30 mouse cellular contexts compared by ENCODE assay signal in genomic region chr16:24041403-24041802, GRCm38 (mm10). TPM values are rescaled to one million over a fixed set of nuclear protein-coding genes. Genes with fewer than 3 reads are reported as not detected.
DNase-seq lines count a peak whose midpoint lies in the region; ATAC-seq lines count a peak whose summit lies in the region.
"Had no signal": no experiment of that assay in that cellular context is flagged by ENCODE, and none has a peak within 500 bp of the region (broad histone marks: within the 10 kb centered on the region; RNA-seq: fewer than 3 reads in every experiment).

No protein-coding gene starts in this region.

- H3K4me2 ChIP-seq in forebrain, embryonic 15.5 days (replicated peaks), result no peak overlapping the region
- H3K4me2 ChIP-seq: embryonic facial prominence, embryonic 13.5 days; embryonic facial prominence, embryonic 15.5 days; forebrain, embryonic 13.5 days had no signal

- no peaks in the 10 kb centered on the region for H3K27me3 ChIP-seq in forebrain, embryonic 15.5 days
- H3K27me3 ChIP-seq: CH12.LX; embryonic facial prominence, embryonic 13.5 days; embryonic facial prominence, embryonic 15.5 days; forebrain, embryonic 13.5 days; Patski had no signal

- peak; percentile 44 for ATAC-seq in granulocyte monocyte progenitor cell, adult 5-6 weeks (replicated peaks; ENCODE audit: poor library complexity, severe bottlenecking)
- ATAC-seq in megakaryocyte progenitor cell, adult 5-6 weeks (replicated peaks; ENCODE audit: poor library complexity), result peak; percentile 46
- ATAC-seq in forebrain, embryonic 15.5 days (replicated peaks), result no peak
- ATAC-seq: activated CD4-positive, CD25-positive, alpha-beta regulatory T cell, adult 4 months; CD4-positive, CD25-positive, alpha-beta regulatory T cell, adult 4 months; forebrain, embryonic 13.5 days; forebrain, embryonic 16.5 days; Patski had no signal

- H3K4me1 ChIP-seq in forebrain, embryonic 15.5 days, result no peaks in the 10 kb centered on the region
- H3K4me1 ChIP-seq: embryonic facial prominence, embryonic 13.5 days; embryonic facial prominence, embryonic 15.5 days; forebrain, embryonic 13.5 days had no signal

- H3K36me3 ChIP-seq in forebrain, embryonic 15.5 days, result no peaks in the 10 kb centered on the region
- H3K36me3 ChIP-seq: embryonic facial prominence, embryonic 13.5 days; embryonic facial prominence, embryonic 15.5 days; G1E had no signal

- no peaks in the 10 kb centered on the region for H3K9me3 ChIP-seq in forebrain, embryonic 15.5 days
- H3K9me3 ChIP-seq: embryonic facial prominence, embryonic 13.5 days; embryonic facial prominence, embryonic 15.5 days; forebrain, embryonic 13.5 days had no signal

- 84% methylated on average over 2 of the region's 2 CpGs for WGBS in forebrain, embryonic 15.5 days

- H3K4me3 ChIP-seq in forebrain, embryonic 15.5 days, result no peak overlapping the region
- H3K4me3 ChIP-seq: embryonic facial prominence, embryonic 13.5 days; embryonic facial prominence, embryonic 15.5 days; erythroblast, embryonic 14.5 days; forebrain, embryonic 13.5 days had no signal

- H3K9ac ChIP-seq in forebrain, embryonic 15.5 days (replicated peaks), result no peak overlapping the region
- H3K9ac ChIP-seq: embryonic facial prominence, embryonic 13.5 days; embryonic facial prominence, embryonic 15.5 days; forebrain, embryonic 13.5 days had no signal

- H3K27ac ChIP-seq in forebrain, embryonic 15.5 days (replicated peaks), result no peak overlapping the region
- H3K27ac ChIP-seq: embryonic facial prominence, embryonic 13.5 days; embryonic facial prominence, embryonic 15.5 days; forebrain, embryonic 13.5 days had no signal

- DNase-seq in 416B (ENCODE audit: low read depth), result peak; percentile 56
- no peak for DNase-seq in layer of hippocampus, postnatal 14 days (ENCODE audit: low spot score in 2 of 2)
- DNase-seq in spleen, adult 18-20 months, result no peak
- DNase-seq: adrenal gland, adult 8-10 months; adrenal gland, postnatal 14 days; adrenal gland, postnatal 36 days; B cell, adult 2 months; cerebellum, adult 11-12 months; cerebellum, adult 2 months; cerebellum, adult 9-11 months; cerebellum, postnatal 14 days; cerebellum, postnatal 36 days; embryo, embryonic 11 days had no signal

RNA-seq across cellular contexts. Expression of gene Bcl6, which starts 52.8 kb away (rescaled TPM):
- total RNA-seq in granulocyte monocyte progenitor cell, adult 5-6 weeks (2014; fragmentation: Nextera tagmentation), result 4.4 and 5.7 TPM in 2 replicates
- total RNA-seq in granulocyte monocyte progenitor cell, adult 5-6 weeks (2017), result 1.5 and 2.1 TPM in 2 replicates
- 4.1 and 6.9 TPM in 2 replicates for total RNA-seq in megakaryocyte progenitor cell, adult 5-6 weeks (2015)
- 2.4 and 3.2 TPM in 2 replicates for total RNA-seq in megakaryocyte progenitor cell, adult 5-6 weeks (2017)
- polyA plus RNA-seq in forebrain, embryonic 15.5 days (2015; fragmentation: Nextera tagmentation; extraction: Ambion mirVana), result 1.6 and 2.6 TPM in 2 replicates
- 10 to 100 TPM; 38.0 to 40.8 TPM for total RNA-seq in layer of hippocampus, postnatal 14 days (2021)
- polyA plus RNA-seq: G1E had no signal

RNA-seq across cellular contexts. Expression of gene Gm37419, which starts 53.1 kb away (rescaled TPM):
- not detected in 2 replicates for total RNA-seq in granulocyte monocyte progenitor cell, adult 5-6 weeks (2014; fragmentation: Nextera tagmentation)
- not detected in 2 replicates for total RNA-seq in granulocyte monocyte progenitor cell, adult 5-6 weeks (2017)
- total RNA-seq in megakaryocyte progenitor cell, adult 5-6 weeks (2015), result not detected in 2 replicates
- total RNA-seq in megakaryocyte progenitor cell, adult 5-6 weeks (2017), result not detected in 2 replicates
- polyA plus RNA-seq in forebrain, embryonic 15.5 days (2015; fragmentation: Nextera tagmentation; extraction: Ambion mirVana), result 17.2 TPM in 1 of 2 replicates, not detected in the other
- total RNA-seq in layer of hippocampus, postnatal 14 days (2021), result not detected
- total RNA-seq: adrenal gland, adult 18-20 months; adrenal gland, adult 8-10 months; adrenal gland, postnatal 14 days; adrenal gland, postnatal 36 days; CH12.LX; common myeloid progenitor, adult 5-6 weeks; G1E had no signal
- polyA plus RNA-seq: activated CD4-positive, CD25-positive, alpha-beta regulatory T cell, adult 4 months; CD4-positive, CD25-positive, alpha-beta regulatory T cell, adult 4 months; cerebellum, adult 2 months; embryonic facial prominence, embryonic 11.5 days; embryonic facial prominence, embryonic 13.5 days; embryonic facial prominence, embryonic 15.5 days; erythroblast, embryonic 14.5 days; forebrain, embryonic 11.5 days; forebrain, embryonic 13.5 days; forebrain, embryonic 16.5 days; G1E had no signal

Comparison
In these comparisons a context has a peak if more than half of its experiments do, and no peak if none do; other contexts are left out.
1. RNA of gene Bcl6, which starts 52.8 kb away (total RNA-seq): 38.0 to 40.8 TPM in layer of hippocampus, postnatal 14 days; 1.5 to 5.7 TPM in granulocyte monocyte progenitor cell, adult 5-6 weeks and 2.4 to 6.9 TPM in megakaryocyte progenitor cell, adult 5-6 weeks; every median in the first group is over 4 times any median in the second.